Mouse (Mus musculus): ENCODE data around the gene Cep135.
A peak's percentile ranks its signal among the peaks of the same experiment; 100 is the strongest.

Cep135 gene

DNA sequence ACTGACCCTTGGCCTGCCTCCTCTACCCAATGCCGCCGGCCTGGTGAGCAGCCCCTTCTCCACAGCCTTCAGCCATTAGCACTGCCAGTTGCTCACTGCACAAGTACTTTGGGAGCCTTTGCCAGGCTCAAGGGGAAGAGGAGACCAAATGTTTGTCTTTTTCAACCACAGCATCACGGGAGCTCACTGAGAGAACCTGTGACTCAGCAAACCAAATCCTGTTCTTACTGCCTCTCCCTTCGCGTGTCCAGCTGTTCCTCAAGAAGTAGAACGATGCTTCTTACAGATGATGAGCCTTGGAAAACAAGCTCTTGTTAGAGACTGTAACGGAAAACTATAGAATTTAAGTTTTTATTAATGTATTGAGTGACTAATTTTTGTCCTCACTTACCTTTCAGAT lies 55.7 kb downstream of the Cep135 start:
- DNase-seq (ENCODE audit: low read depth, low spot score) = no peak

DNA sequence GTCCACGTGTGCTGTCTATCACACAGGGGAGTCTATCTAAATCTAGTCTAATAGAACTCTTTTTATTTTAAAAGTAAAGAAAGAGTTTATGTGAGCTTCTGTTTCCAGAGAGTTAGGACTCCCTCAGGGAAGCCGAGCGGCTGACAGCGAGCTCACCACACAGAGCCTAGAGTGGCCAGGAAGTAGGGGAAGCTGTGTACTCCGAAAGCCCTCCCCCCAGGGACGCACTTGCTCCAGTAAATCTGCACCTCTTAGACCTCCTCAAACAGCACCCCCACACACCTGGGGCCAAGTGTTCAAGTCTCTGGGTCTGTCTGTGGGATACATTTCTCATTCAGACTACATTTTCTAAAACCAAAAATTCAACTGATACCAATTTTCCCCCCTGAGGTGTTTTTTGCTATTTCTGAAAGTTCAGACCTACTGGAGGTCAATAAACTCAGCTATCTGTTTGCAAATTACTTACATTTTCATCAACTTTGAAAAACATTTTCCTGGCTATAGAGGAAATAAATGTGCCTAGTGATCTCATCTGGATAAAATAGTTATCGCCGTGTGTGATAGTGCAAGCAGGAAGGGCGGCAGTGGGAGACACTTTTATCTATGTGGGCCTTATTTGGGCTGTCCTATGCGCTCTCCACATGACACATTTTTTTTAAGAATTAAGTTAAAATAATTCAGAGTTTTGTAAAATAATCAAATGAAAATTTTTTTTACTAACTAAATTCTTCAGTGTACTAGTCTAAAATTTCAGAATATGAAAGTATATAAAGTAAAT lies 56.8 kb downstream of the Cep135 start:
- no peak for DNase-seq (ENCODE audit: low read depth, low spot score)

DNA sequence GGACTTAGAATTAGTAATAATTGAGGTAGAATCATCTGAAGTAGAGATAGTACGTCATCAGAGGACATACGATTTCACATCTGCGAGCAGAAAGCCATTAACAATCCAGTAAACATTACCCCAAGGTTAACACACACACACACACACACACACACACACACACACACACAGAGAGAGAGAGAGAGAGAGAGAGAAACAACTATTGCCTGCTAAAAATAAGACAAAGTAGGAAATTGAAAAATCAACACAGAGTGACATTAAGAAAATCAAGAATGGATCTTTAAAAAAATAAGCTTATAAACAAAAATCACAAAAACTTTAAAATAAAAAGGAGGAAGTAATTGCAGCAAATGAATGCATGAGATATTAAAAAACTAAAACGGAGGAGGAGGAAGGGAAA lies 61.4 kb downstream of the Cep135 start:
- no peak for DNase-seq (ENCODE audit: low read depth, low spot score)

DNA sequence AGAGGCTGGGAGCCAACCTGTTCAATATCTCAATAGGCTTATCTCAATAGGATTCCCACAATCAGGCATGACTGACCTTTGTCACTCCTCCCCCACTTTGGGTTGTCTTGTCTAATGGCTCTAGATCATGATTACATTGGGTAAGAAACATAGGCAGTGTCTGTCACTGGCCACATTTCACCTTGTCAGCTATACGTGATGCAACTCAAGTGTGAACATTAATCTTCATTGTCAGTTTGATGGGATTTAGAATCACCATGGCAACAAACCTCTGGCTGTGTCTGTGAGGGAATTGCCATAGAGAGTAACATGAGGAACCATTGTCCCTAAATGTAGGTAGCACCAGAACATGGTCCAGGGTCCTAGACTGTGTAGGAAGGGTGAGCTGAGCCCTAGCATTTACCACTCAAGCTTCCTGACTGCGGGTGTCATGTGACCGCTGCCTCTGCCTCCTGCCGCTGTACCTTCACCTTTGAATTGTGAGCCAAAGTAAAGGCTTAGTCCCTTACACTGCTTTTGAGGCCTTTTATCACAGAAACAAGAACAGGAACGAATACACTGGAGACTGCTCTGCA lies 62.7 kb downstream of the Cep135 start:
- DNase-seq (ENCODE audit: low read depth, low spot score) = no peak

DNA sequence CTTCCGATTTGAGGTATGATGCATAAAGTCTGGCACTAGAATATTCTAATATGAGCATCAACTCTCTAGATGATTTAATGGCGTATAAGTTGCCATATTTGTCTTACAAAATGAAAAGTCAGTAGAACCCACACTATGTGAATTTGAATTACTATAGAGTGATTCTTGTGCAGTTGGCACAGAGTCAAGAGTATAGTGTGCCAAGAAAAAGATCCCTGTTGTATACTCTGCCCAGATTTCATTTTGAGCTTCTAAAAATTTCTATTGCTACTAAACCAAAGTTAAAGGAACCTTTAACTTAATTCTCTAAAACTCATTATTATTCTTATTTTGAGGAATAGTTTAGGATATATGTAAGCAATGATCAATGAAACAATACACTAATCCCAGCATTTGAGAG lies 67.7 kb downstream of the Cep135 start, which contains the start of gene C530008M17Rik:
C530008M17Rik (plus strand) TSS at position 301 of the 400 bp plus-strand sequence.
- no peak for DNase-seq (ENCODE audit: low read depth, low spot score)

DNA sequence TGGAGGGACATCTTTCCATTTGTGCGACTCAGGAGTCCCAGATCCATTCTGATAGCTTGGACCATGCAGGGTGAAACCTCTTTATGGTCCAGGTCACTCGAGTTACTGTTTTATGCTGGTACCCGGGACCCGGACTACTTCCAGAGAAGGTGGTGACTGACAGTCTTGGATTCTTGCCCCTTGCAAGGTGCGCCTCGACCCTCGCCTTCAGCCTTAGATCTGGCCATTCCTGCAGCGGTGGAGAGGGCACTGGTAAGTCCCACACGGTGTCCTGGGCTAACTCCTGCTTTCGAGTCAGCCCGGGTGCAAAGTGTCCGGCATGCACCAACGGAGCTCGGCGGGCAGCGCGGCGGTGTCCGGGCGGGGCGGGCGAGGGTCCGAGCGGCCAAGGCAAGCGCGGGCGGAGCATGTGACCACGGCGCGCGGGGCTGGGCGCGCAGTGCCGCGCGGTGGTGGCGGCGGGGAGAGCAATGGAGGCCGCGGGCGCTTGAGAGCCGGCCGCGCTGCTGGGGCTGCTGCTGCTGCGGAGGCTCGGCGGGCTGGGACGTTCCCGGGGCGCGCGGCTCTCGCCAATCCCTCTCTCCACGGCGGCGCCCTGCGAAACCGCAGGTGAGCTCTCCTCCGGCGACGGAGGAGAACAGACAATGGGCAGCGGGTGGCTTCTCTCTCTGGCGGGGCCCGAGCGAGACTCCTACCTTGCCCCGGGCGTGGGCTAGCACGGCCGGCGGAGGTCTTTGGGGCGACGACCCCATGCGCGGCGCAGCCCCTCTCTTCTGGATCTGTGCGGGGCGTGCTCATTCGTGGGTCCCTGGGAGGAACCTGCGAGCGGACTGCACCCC lies 69.0 kb downstream of the Cep135 start:
- DNase-seq (ENCODE audit: low read depth, low spot score) = peak; percentile 19

DNA sequence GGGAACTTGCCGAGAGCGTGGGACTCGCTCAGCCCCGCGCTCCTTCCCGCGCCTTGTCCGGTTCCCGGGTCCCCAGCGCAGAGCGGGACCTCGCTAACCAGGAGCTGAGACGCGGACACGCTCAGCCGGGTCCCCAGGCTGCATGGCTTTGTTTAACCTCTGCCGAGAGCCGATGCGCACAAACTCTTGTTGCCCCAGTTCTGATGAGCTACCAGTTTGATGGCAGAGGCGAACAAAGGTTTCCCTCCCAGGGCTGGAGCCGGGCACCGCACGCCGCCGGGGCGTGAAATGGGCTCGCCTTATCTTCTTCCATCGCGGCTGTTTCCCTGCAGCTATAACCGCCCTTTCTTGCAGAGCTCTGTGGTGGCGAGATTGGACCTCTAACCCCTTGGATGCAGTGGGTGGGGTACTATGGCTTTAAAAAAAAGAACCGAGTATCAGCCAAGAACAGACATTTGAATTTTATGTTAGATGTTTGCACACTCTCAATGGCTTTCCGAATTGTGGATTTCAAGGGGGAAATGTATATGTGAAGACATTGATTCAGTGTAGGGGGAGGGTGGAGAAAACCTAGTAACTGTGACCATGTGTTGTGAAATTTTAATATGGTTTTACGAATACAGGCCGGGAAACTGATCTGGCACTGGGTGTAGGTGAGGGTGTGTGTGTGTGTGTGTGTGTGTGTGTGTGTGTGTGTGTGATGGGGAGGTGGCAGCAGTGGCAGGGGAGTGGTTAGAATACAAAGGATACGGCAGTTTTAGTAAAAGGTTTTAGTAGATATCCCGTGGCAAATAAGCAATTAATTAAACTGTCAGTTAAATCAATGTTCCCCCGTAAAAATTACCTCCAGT lies 69.8 kb downstream of the Cep135 start:
- DNase-seq (ENCODE audit: low read depth, low spot score) = no peak

DNA sequence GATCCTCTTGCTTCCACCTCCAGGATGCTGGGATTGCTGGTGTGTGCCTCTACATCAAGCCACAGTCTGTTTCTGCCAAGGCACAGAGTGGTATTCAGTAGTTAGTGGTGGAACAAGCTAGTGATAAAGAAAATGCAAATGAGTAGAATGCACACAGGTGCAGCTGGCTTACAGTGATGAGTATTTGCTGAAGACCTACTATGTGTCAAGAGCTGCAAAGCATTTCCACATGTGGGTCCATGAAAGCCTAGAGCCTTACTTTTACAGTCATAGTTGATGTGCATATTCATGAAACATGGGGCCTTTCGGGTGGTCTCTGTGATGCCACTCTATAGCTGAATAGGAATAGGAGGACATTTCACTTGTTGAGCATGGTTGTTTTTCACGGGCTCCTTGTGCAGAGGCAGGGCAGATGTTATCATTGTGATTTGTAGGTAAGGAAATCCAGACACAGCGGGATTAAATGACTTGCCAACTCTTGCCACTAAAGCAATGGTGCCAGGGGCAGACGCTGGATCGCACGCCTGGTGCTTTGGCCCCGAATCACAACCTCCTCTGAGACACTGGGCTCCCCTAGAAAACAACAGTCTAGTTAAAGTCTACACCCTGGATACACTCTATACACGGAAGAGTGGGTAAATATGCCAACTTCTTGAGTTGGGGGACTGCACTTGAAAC lies 71.6 kb downstream of the Cep135 start:
- DNase-seq (ENCODE audit: low read depth, low spot score) = no peak

DNA sequence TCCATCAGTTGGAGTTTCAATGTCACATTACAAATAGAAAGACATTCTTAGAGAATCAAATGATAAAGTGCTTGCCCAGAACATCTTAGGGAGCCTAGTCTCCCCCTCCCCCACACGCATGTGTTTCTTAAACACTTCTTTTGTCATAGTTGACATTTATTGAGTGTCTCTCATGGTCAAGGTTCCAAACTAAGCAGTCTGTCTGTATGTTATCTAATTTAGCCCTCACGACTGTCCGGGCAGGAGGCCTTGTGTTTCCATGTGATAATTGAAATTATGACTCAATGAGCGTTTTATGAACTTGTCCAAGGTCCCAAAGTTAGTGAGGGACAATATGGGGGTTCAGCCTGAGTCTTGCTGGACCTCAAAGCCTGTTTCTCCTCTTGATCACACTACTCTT lies 72.8 kb downstream of the Cep135 start:
- no peak for DNase-seq (ENCODE audit: low read depth, low spot score)

DNA sequence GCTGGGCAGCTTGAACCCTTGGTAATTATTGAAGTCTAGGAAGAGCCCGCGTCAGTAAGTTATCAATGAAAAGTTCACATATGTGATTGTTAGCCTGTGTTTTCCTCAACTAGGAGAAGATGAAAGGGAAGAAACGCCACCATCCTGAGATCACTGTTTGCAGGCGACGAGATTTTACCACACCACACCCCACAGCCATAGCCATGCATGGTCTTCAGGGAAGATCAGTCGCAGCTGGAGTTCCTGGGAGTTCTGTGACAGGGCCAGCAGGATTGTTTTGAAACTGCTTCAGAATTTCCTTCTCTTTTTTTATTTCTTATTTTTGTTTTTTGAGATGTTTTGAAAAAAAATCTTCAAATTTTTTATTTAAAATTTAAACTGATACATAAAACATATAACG lies 76.4 kb downstream of the Cep135 start:
- no peak for DNase-seq (ENCODE audit: low read depth, low spot score)

DNA sequence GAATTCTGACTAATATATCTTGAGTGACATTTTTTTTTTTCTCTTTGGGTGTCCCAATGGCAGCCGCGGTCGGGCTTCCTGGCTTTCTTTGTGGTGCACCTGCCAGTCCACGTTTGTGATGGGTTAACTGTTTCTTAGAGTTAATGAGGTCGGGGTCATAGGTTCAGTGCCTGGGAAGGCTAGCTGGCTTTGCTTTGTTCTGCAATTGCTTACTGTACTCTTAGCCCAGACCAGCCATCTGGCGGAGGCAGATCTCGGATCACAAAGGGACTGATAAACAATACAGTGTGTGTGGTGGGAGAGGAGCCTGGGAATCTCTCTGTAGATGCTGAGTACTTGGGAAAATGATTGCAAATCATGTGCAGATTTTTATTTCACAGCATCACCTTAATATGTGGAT lies 76.9 kb downstream of the Cep135 start:
- DNase-seq (ENCODE audit: low read depth, low spot score) = no peak

DNA sequence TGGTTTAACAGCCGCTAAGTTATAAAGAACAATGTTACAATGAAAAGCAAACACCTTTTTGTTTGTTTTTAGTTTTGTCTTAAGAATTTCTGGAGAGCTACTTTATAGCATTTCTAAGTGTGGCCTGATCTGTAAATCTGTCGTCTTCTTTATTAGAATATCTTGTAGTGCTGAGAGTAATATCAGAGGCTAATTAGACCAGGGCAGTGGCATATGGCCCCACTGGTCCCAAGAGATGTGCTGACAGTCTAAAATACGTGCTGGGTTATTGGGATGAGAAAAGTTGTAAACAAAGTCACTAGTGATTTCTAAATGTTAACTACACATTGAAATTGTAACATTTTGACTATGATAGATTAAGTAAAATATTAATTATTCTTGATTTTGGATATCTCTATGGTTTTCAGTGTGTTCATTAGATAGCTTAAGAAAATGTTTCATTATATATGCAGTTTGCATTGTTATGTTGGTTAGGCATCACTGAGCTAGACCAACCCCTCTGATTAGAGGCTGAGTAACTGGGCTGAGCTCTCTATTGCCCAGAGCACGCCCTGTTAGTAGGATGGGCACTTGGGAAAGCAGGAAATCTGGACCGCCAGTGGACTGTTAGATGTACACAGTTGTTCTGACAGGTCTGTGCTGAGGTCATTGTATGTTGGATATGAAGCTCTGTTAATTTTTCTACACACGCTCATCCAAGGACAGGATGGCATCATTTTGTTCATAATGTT lies 77.7 kb downstream of the Cep135 start:
- no peak for DNase-seq (ENCODE audit: low read depth, low spot score)

DNA sequence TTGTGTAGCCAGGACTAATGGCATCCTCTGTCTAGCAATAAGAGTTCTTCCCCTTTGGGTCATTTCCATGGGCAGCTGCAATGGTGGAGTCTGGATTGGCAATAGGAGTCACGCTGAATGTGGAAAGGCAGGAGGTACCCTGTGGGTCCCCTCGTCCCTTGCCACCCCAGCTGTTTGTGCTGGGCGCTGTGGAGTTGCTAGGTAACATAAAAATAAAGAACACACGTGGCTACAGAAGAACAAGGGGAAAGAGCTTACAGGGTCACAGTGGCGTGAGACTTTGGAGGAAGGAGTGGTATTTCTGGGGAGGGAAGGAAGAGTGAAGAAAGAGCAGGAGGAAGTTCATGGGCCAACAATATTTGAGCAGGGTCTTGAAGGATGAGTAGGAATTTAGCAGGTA lies 79.6 kb downstream of the Cep135 start:
- no peak for DNase-seq (ENCODE audit: low read depth, low spot score)

DNA sequence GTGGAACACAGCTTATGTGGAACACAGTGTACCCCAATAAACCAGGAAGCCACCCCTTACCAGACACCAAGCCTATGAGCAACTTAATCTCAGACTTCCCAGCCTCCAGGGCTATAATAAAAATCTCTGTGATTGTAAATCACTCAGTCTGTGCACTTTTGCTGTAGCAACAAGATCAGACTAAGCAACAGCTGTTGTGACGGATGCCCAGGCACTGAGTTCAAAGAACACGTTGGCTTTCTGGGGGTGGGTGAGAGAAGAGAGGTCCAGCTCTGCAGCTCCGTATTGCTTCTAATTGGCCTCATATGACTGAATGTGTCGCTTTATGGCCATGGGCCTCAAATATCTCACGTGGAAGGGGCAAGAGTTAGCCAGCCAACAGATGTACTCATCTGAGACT lies 80.0 kb downstream of the Cep135 start:
- DNase-seq (ENCODE audit: low read depth, low spot score) = no peak

DNA sequence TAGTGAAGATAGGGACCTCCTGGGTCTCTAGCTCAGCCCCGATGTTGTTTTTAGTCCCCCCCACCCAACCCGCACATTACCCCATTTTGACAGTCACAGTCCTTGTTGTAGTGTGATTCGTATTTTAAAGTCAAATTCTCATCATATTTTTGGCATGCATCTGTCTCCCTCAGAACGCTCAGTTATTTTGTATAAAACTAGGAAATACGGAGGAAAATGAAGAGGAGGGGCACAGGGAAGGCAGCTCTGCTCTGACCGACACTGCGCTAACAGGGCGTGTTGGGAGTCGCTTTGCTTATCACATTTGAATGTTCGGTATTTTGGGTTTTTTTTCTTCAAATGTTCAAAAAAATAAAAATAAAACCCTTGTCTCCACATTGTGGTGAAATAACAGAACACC lies 81.7 kb downstream of the Cep135 start:
- no peak for DNase-seq (ENCODE audit: low read depth, low spot score)

DNA sequence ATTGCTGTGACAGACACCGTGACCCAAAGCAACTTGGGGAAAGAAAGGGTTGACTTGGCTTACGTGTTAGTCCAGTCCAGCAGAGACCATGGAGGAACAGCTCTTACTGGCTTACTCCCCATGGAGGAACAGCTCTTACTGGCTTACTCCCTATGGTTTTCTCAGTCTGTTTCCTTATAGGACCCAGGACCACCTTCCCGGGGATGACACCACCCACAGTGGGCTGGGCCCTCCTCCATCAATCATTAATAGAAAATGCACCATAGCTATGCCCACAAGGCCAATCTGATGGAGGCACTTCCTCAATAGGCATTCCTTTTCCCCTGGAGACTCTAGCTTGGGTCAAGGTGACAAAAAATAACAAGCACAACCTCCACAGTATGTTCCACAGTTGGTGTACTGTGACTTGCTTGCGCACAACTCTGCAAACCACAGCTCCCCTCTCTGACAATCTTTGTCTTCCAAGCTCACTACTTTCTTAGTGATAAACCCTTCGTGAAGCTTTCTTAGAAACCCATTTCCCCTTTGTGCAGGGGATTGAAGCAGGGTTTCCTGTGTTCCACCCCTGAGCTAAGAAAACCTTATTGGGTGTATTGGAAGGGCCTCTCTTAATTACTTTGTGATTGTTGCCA lies 85.6 kb downstream of the Cep135 start:
- no peak for DNase-seq (ENCODE audit: low read depth, low spot score)

DNA sequence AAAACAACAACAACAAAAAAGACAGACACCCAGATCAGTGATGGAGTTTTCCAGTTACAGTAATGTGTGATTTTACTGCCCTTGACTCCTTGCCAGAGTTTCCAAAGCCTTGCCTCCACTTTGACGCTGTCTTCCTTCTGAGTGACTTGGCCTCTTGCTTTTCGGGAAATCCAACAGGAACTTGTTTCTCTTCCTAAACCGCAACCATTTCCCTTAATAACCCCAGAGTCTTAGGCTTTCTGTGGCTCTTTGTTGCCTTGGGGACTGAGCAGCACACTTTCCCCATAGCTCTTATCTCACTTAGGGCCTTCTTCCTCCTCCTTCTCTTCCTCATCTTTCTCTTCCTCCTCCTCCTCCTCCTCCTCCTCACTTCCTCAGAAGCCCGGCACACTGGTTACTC lies 86.9 kb downstream of the Cep135 start:
- no peak for DNase-seq (ENCODE audit: low read depth, low spot score)

DNA sequence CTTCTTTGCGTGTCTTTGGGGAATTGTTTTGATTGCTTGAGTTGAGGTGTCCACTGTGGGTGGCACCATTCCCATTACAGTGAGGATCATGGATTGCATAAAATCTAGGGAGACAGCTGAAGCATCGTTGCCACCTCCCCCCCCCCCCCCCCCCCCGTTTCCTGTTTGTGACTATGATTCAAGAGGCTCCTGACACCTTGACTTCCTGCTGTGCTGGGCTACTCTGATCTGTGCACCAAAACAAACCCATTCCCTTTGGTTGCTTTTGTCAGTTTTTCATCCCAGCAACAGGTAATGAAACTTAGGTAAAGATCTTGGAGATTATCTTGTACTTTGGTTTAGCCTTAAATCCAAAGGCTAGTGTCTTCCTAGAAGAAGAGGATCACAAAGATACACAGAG lies 92.5 kb downstream of the Cep135 start:
- peak; percentile 10 for DNase-seq (ENCODE audit: low read depth, low spot score)

DNA sequence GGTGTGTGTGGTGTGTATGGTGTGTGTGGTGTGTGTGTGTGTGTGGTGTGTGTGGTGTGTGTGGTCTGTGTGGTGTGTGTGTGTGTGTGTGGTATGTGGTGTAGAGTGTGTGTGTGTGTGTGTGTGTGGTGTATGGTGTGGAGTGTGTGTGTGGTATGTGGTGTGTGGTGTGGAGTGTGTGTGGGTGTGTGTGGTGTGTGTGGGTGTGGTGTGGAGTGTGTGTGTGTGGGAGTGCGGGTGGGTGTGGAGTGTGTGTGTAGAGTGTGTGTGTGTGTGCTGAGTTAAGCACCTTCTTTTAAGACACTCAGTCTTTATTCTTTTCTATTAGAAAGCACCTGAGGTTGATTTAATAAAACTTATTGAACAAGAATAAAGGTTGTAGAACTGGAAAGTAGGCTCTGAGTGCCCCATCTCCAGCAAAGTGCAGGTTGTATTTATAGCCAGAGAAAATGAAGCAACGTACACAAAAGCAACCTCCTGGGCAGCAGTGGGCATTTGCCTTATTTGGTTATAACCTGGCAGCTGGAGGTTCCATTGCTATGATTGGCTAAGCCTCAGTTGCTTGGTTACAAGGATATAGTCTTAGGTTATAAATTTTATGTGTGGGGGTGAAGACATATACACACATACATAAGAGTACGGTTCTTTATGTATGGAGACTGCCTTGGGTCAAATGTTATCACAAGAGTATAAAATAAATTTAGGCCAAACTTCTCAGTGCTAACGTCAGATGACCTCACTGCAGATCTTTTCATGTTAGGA lies 93.6 kb downstream of the Cep135 start:
- DNase-seq (ENCODE audit: low read depth, low spot score) = no peak

Data from CD4-positive helper T cell, adult 2 months (primary cell).